Mouse (Mus musculus): Measurements from ENCODE around the gene Gmps.
A peak's percentile ranks its signal among the peaks of the same experiment; 100 is the strongest.

GRCm38 (mm10) chr3:63975955-63976908 lies at the start of gene Gmps:
- TF ChIP-seq ZC3H11A (IDR thresholded peaks at IDR 0.05; ENCODE audit: low read depth, low read length) (no peak), CTCF (conservative IDR thresholded peaks at IDR 0.05 in 1 of 2, IDR thresholded peaks at IDR 0.05 in 1 of 2; ENCODE audit: low read depth in 2 of 2, low read length in 2 of 2) (no peak), USF1 (IDR thresholded peaks at IDR 0.05; ENCODE audit: low read depth, low read length) (no peak), JUN (IDR thresholded peaks at IDR 0.05; ENCODE audit: insufficient read depth, low read depth, low read length) (no peak), POLR2A (IDR thresholded peaks at IDR 0.05; ENCODE audit: low read depth, low read length) (peak; percentile 97), ZNF384 (IDR thresholded peaks at IDR 0.05; ENCODE audit: low read depth, low read length) (no peak), ZMIZ1 (IDR thresholded peaks at IDR 0.05; ENCODE audit: low read depth, low read length) (peak; percentile 76), RAD21 (IDR thresholded peaks at IDR 0.05; ENCODE audit: low read depth, low read length) (no peak), NRF1 (IDR thresholded peaks at IDR 0.05; ENCODE audit: low read depth, low read length) (peak; percentile 78), HCFC1 (IDR thresholded peaks at IDR 0.05; ENCODE audit: low read depth, low read length) (peak; percentile 71), EP300 (IDR thresholded peaks at IDR 0.05; ENCODE audit: low read length) (no peak), GABPA (IDR thresholded peaks at IDR 0.05; ENCODE audit: insufficient replicate concordance, low read depth, low read length) (no peak)

Measured in CH12.LX (cell line).